Mouse (Mus musculus) stomach, embryonic 15.5 days (tissue): Measurements from ENCODE around the gene Sp2. TPM values are rescaled to one million over a fixed set of nuclear protein-coding genes. Genes with fewer than 3 reads are reported as not detected.
A peak's percentile ranks its signal among the peaks of the same experiment; 100 is the strongest.

ENCODE experiments used
- ATAC-seq: fragments of 200-750 bp; cut with Nextera tagmentation; 2 replicates; pipeline ENCODE4 v1.8.0; 2017; ENCODE audit warnings: low read depth, moderate number of reproducible peaks, moderate TSS enrichment; ENCODE audit not compliant: insufficient read depth, low FRiP score
- H3K27ac ChIP-seq: fragments of 300-500 bp; sonication (generic); 2 replicates; pipeline ENCODE4 v1.5.1; 2015; ENCODE audit warnings: mild to moderate bottlenecking, inconsistent platforms
- H3K27me3 ChIP-seq: fragments of 300-500 bp; sonication (generic); replicated peaks from 2 replicates; pipeline ENCODE4 v1.6.1; 2015; ENCODE audit warnings: inconsistent platforms
- H3K36me3 ChIP-seq: fragments of 300-500 bp; sonication (generic); 2 replicates; pipeline ENCODE4 v1.6.1; 2015; ENCODE audit warnings: inconsistent platforms
- H3K4me1 ChIP-seq: fragments of 300-500 bp; sonication (generic); 2 replicates; pipeline ENCODE4 v1.6.1; 2015; ENCODE audit warnings: inconsistent platforms
- H3K4me2 ChIP-seq: fragments of 300-500 bp; sonication (generic); 2 replicates; pipeline ENCODE4 v1.6.1; 2015; ENCODE audit warnings: mild to moderate bottlenecking, inconsistent platforms
- H3K4me3 ChIP-seq: fragments of 300-500 bp; sonication (generic); replicated peaks from 2 replicates; pipeline ENCODE4 v1.5.1; 2015; ENCODE audit warnings: inconsistent platforms
- H3K9ac ChIP-seq: fragments of 300-500 bp; sonication (generic); 2 replicates; pipeline ENCODE4 v1.6.1; 2015; ENCODE audit warnings: inconsistent platforms
- H3K9me3 ChIP-seq: fragments of 300-500 bp; sonication (generic); 2 replicates; pipeline ENCODE4 v1.6.1; 2016; ENCODE audit warnings: inconsistent platforms
- WGBS: fragments of 180-500 bp; shearing (Covaris S2); methylation state at CpG from one replicate; pipeline ENCODE4 v1.1.7; 2015; 5-methylcytosine and 5-hydroxymethylcytosine counted together
- polyA plus RNA-seq: library from polyadenylated mRNA; unstranded; fragments of >200 nt; fragmentation: Nextera tagmentation; extraction: Ambion mirVana; gene quantifications from 2 replicates; pipeline ENCODE4 v1.2.1, GENCODE M21; 2015

Sp2 gene
- polyA plus RNA-seq, 1 experiment from 2014 or later, result 12.7 TPM

DNA sequence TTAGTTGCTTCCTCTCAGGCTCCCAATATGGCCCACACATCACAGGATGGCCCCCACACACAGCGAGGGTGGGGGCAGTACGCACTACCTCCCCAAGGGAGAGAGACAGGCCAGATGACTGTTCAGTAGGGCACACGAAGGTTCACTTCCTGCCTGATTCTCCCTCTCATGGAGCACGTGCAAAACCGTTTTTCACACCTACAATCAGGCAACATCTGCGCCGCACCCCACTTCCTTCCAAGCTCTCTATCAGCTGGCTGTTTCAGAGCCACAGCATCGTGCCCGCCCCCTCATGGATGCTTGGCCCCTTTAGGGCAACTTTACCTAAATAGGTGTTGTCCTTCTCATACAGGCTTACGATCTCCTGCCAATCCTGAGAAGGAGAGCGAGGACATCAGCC lies 70.1 kb downstream of the Sp2 start:
- Histone ChIP-seq H3K4me2 (no peak overlapping the region), H3K27ac (no peak overlapping the region), H3K27me3 (no peaks in the 10 kb centered on the region), H3K36me3 (peaks cover 25% of the 10 kb centered on the region), H3K4me3 (no peak overlapping the region), H3K9me3 (no peaks in the 10 kb centered on the region), H3K9ac (no peak overlapping the region), H3K4me1 (0 out of 2 replicates have a peak, but pooled peaks cover 5% of the 10 kb centered on the region)
- 74% methylated on average over 11 of the region's 11 CpGs for WGBS
- ATAC-seq, result no peak

DNA sequence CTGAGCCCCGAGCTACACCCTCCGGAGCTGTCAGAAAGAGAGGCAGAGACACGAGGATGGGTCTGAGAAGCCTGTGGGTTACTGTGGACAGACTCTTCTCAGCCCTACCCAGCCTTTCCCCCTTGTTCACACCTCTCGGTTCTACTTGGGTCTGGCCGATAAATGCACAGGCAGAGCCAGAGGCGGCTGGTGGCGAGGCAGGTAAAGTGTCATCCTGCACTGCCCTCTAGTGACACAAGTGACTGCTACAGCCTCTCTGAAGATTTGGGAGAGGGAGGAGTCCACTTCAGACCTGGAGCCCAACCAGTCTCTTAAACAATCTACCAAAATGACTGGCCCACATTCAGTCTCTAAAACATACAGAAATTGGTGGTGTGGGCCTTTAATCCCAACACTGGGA lies 72.8 kb downstream of the Sp2 start:
- WGBS, result 27% methylated on average over 7 of the region's 7 CpGs

DNA sequence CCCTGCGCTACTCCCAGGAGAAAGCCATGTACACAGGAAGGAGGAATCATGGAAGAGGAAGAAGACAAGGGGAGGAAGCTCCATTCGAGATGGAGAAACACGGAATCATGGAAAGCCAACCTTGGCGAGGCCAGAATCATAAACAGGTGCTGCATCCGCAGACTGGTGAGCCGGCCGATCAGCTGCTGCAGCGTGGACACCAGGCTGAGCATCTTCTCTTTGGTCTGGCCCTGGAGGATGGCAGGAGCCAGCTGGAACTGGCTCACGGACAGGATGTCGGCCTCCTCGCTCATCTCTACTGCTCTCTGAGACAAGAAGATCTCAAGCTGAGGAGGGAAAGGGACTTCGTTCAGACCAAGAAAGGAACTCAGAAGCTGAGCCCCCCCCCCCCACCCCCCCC lies 74.2 kb downstream of the Sp2 start:
- no peaks in the 10 kb centered on the region for H3K27me3 ChIP-seq
- peaks cover 26% of the 10 kb centered on the region for H3K36me3 ChIP-seq
- H3K4me1 ChIP-seq, result no peaks in the 10 kb centered on the region
- ATAC-seq, result no peak
- no peak overlapping the region for H3K27ac ChIP-seq
- H3K4me2 ChIP-seq, result no peak overlapping the region
- 83% methylated on average over 12 of the region's 12 CpGs for WGBS
- H3K4me3 ChIP-seq, result no peak overlapping the region
- H3K9me3 ChIP-seq, result no peaks in the 10 kb centered on the region
- H3K9ac ChIP-seq, result no peak overlapping the region

More for the DNA sequence above, 72.8 kb downstream of the Sp2 start:
- peaks cover 26% of the 10 kb centered on the region for H3K36me3 ChIP-seq
- no peak overlapping the region for H3K4me3 ChIP-seq
- 0 out of 2 replicates have a peak, but pooled peaks cover 5% of the 10 kb centered on the region for H3K4me1 ChIP-seq
- no peak overlapping the region for H3K4me2 ChIP-seq
- H3K9me3 ChIP-seq, result no peaks in the 10 kb centered on the region
- ATAC-seq, result peak; percentile 37
- no peak overlapping the region for H3K27ac ChIP-seq
- no peaks in the 10 kb centered on the region for H3K27me3 ChIP-seq
- no peak overlapping the region for H3K9ac ChIP-seq

DNA sequence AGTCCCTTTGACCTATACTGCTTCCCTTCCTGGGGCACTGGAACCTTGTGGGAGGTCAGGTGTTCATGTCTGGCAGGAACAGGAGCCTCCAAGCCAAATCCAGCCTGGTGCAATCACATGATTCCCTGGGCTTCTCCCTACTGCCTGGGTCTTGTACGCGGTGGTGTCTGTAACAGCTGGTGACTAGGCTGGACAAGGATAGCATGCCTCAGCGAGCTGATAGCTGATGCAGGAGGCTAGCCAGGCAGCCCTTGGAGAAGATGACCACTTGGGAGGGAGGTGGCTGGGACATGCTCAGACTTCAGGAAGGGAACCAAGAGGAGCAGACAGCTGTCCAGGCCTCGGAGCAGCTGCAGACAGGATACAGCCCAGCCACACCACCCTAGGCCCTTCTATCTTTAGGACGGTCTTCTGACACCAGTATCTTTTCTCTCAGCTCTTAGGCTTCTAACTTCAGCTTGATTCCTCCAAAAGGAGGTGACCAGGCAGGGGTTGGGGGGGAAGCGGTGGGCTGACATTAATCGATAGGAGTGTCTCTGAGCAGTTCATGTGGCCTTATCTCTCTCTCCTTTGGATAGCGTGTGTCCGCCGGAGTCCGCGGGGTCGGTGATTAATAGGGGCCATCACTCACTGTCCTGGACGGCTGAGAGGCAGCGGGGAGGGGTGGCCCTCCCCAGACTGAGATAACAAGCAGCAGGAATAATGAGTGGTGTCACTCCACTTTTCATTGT lies 76.2 kb downstream of the Sp2 start:
- 38% methylated on average over 15 of the region's 15 CpGs for WGBS
- no peaks in the 10 kb centered on the region for H3K27me3 ChIP-seq
- no peak for ATAC-seq

More for the DNA sequence above, 76.2 kb downstream of the Sp2 start:
- Histone ChIP-seq H3K27ac (no peak overlapping the region), H3K4me2 (no peak overlapping the region), H3K4me3 (no peak overlapping the region), H3K9ac (no peak overlapping the region), H3K9me3 (no peaks in the 10 kb centered on the region), H3K4me1 (peaks cover 10% of the 10 kb centered on the region; the same call in 1 of the 2 replicates), H3K36me3 (peaks cover 20% of the 10 kb centered on the region)

Other genes starting within 250 kb of the Sp2 start
- 16.5 and 17.4 TPM in 2 replicates for gene Snx11, start 205.4 kb downstream of the Sp2 start, polyA plus RNA-seq
- 99.1 and 99.2 TPM in 2 replicates for gene Cbx1, start 193.8 kb downstream of the Sp2 start, polyA plus RNA-seq
- 52.6 and 54.1 TPM in 2 replicates for gene Nfe2l1, start 153.0 kb downstream of the Sp2 start, polyA plus RNA-seq
- gene Copz2, start 133.1 kb downstream of the Sp2 start, polyA plus RNA-seq, result 124 and 125 TPM in 2 replicates
- 67.2 and 76.5 TPM in 2 replicates for gene Cdk5rap3, start 66.5 kb downstream of the Sp2 start, polyA plus RNA-seq
- gene Prr15l, start 54.9 kb downstream of the Sp2 start, polyA plus RNA-seq, result 55.2 and 65.6 TPM in 2 replicates
- gene Pnpo, start 39.0 kb downstream of the Sp2 start, polyA plus RNA-seq, result 63.6 and 85.7 TPM in 2 replicates
- gene Sp6, start 30.4 kb upstream of the Sp2 start, polyA plus RNA-seq, result 1.4 and 3.7 TPM in 2 replicates
- gene Scrn2, start 47.0 kb upstream of the Sp2 start, polyA plus RNA-seq, result 19.7 and 20.1 TPM in 2 replicates
- 0.54 and 0.86 TPM in 2 replicates for gene Lrrc46, start 58.4 kb upstream of the Sp2 start, polyA plus RNA-seq
- 78.8 and 85.1 TPM in 2 replicates for gene Mrpl10, start 58.6 kb upstream of the Sp2 start, polyA plus RNA-seq
- gene Osbpl7, start 67.7 kb upstream of the Sp2 start, polyA plus RNA-seq, result 7.8 and 9.5 TPM in 2 replicates
- 0.24 TPM in 1 of 2 replicates, not detected in the other for gene Tbx21, start 132.4 kb upstream of the Sp2 start, polyA plus RNA-seq
- 4.1 and 5.3 TPM in 2 replicates for gene Tbkbp1, start 168.5 kb upstream of the Sp2 start, polyA plus RNA-seq
- 47.2 and 50.2 TPM in 2 replicates for gene Kpnb1, start 204.9 kb upstream of the Sp2 start, polyA plus RNA-seq